Mouse (Mus musculus) bone marrow macrophage, adult 2 months (primary cell): ENCODE measurements around the gene Susd4.

Experiments
- CTCF ChIP-seq: IDR thresholded peaks from 2 replicates; pipeline ENCODE4 v1.5.1; 2012; ENCODE audit warnings: low read depth, mild to moderate bottlenecking, low read length, moderate library complexity
- POLR2A ChIP-seq: IDR thresholded peaks from 2 replicates; pipeline ENCODE4 v1.6.1; 2012; ENCODE audit warnings: mild to moderate bottlenecking, low read depth, low read length, borderline replicate concordance

DNA sequence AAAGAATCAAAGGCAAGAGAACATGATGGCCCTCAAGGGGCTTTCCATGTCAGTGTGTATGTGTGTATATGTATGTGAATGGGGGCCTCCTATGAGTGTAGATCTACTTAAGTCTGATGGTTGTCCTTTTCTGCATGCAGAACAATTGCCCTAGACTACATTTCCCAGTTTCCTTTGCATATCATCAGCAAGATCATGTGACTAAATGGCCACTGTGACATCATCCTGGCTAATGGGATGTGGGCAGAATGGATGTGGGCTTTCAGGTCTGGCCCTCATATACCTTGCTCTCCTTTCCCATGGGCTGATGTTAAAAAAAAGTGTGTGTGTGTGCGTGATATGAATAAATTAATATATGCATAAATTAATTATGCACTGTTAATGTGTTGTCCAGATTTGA is 4.9 kb upstream of the Susd4 start:
- TF ChIP-seq CTCF (no peak), POLR2A (no peak)
